Mouse (Mus musculus) skeletal muscle tissue, adult 2 months (tissue): ENCODE results near the gene Otop3.
"Not testable (repeated sequence)": the region's sequence is repeated elsewhere in the genome, so short reads cannot be mapped to it uniquely, and the experiment has no call there.

Experiments
- DNase-seq: peaks from one replicate; pipeline ENCODE4 v3.0.0-alpha.2; 2012; ENCODE audit warnings: low read depth, low spot score

Otop3 gene

GRCm38 (mm10) chr11:115366039-115366705 is 31.6 kb downstream of the Otop3 start:
- DNase-seq, result no peak

GRCm38 (mm10) chr11:115366706-115367394 is 32.3 kb downstream of the Otop3 start:
- DNase-seq, result no peak

- peak; percentile 36 for DNase-seq
Observed at GRCm38 (mm10) chr11:115367395-115367944, 32.9 kb downstream of the Otop3 start, which contains the start of gene Hid1. Gene Hid1 (minus strand): TSS chr11:115367756.

GRCm38 (mm10) chr11:115370368-115370767 is 35.8 kb downstream of the Otop3 start:
- no peak for DNase-seq

- no peak for DNase-seq
Observed at GRCm38 (mm10) chr11:115371354-115371753, 36.8 kb downstream of the Otop3 start.

- DNase-seq, result no peak
Observed at GRCm38 (mm10) chr11:115372015-115372414, 37.5 kb downstream of the Otop3 start.

GRCm38 (mm10) chr11:115372737-115373136 is 38.2 kb downstream of the Otop3 start:
- no peak for DNase-seq

- DNase-seq, result peak; percentile 51
Observed at GRCm38 (mm10) chr11:115373805-115374694, 39.5 kb downstream of the Otop3 start.

- no peak for DNase-seq
Observed at GRCm38 (mm10) chr11:115374695-115375425, 40.3 kb downstream of the Otop3 start.

GRCm38 (mm10) chr11:115376722-115377121 is 42.2 kb downstream of the Otop3 start:
- DNase-seq, result no peak

- no peak for DNase-seq
Observed at GRCm38 (mm10) chr11:115377254-115377653, 42.7 kb downstream of the Otop3 start.

- no peak for DNase-seq
Observed at GRCm38 (mm10) chr11:115377854-115378253, 43.3 kb downstream of the Otop3 start.

- DNase-seq, result no peak
Observed at GRCm38 (mm10) chr11:115381276-115381675, 46.7 kb downstream of the Otop3 start.

GRCm38 (mm10) chr11:115381743-115382539 is 47.4 kb downstream of the Otop3 start, which contains the start of gene Cdr2l:
Gene Cdr2l (plus strand): TSS chr11:115381916.
- DNase-seq, result peak; percentile 82

- DNase-seq, result no peak
Observed at GRCm38 (mm10) chr11:115382891-115383290, 48.4 kb downstream of the Otop3 start.

- no peak for DNase-seq
Observed at GRCm38 (mm10) chr11:115383701-115384474, 49.4 kb downstream of the Otop3 start.

GRCm38 (mm10) chr11:115384587-115384986 is 50.1 kb downstream of the Otop3 start:
- no peak for DNase-seq

GRCm38 (mm10) chr11:115386859-115387258 is 52.3 kb downstream of the Otop3 start:
- DNase-seq, result not testable (repeated sequence)

GRCm38 (mm10) chr11:115391358-115391757 is 56.8 kb downstream of the Otop3 start:
- no peak for DNase-seq
